Mouse (Mus musculus): ENCODE data around the gene Tac2.

- no peak for TF ChIP-seq TAL1 (IDR thresholded peaks at IDR 0.05; ENCODE audit: low read length)
- TF ChIP-seq GATA1 (IDR thresholded peaks at IDR 0.05; ENCODE audit: low read length) = no peak
Observed at GRCm38 (mm10) chr10:127755770-127756468, 31.6 kb downstream of the Tac2 start.
